Mouse (Mus musculus) heart, adult 2 months (tissue): ENCODE results near the gene Trp53tg5. TPM values are rescaled to one million over a fixed set of nuclear protein-coding genes. Genes with fewer than 3 reads are reported as not detected.

ENCODE experiments used
- DNase-seq, 2 experiments: peaks; one replicate each; pipeline ENCODE4 v3.0.0; 2021
- H3K27ac ChIP-seq: fragments of 200-600 bp; 2 replicates; pipeline ENCODE4 v1.8.1; 2022
- H3K27me3 ChIP-seq: fragments of 200-500 bp; 2 replicates; pipeline ENCODE4 v1.6.1; 2012; ENCODE audit warnings: mild to moderate bottlenecking, low read length, inconsistent platforms, mixed read lengths; ENCODE audit not compliant: control insufficient read depth, insufficient read depth
- H3K36me3 ChIP-seq: fragments of 200-500 bp; 2 replicates; pipeline ENCODE4 v1.6.1; 2012; ENCODE audit warnings: low read length, inconsistent platforms; ENCODE audit not compliant: control insufficient read depth, insufficient read depth
- H3K4me1 ChIP-seq: fragments of 200-500 bp; 2 replicates; pipeline ENCODE4 v1.6.1; 2011; ENCODE audit warnings: low read length; ENCODE audit not compliant: control insufficient read depth, insufficient read depth
- H3K4me3 ChIP-seq: fragments of 200-600 bp; 2 replicates; pipeline ENCODE4 v1.8.1; 2022
- H3K79me2 ChIP-seq: fragments of 200-500 bp; replicated peaks from 2 replicates; pipeline ENCODE4 v1.6.1; 2012; ENCODE audit warnings: mild to moderate bottlenecking, inconsistent platforms, low read length, moderate library complexity, mixed read lengths; ENCODE audit not compliant: control insufficient read depth, insufficient read depth
- H3K9ac ChIP-seq: fragments of 200-500 bp; 2 replicates; pipeline ENCODE4 v1.6.1; 2012; ENCODE audit warnings: low read depth, mild to moderate bottlenecking, control low read depth, inconsistent platforms, low read length, mixed read lengths
- CTCF ChIP-seq: fragments of 200-600 bp; IDR thresholded peaks from 2 replicates; pipeline ENCODE4 v1.8.1; 2022; ENCODE audit warnings: antibody characterized with exemption, mild to moderate bottlenecking, moderate library complexity
- EP300 ChIP-seq: fragments of 200-500 bp; IDR thresholded peaks from 2 replicates; pipeline ENCODE4 v1.6.1; 2011; ENCODE audit warnings: low read depth, low read length, control low read depth; ENCODE audit not compliant: insufficient read depth
- POLR2A ChIP-seq: fragments of 200-500 bp; IDR thresholded peaks from 2 replicates; pipeline ENCODE4 v1.6.1; 2011; ENCODE audit warnings: mild to moderate bottlenecking, low read depth, low read length, control low read depth; ENCODE audit not compliant: insufficient read depth
- WGBS: fragments of 180-500 bp; shearing (Covaris S2); methylation state at CpG from one replicate; pipeline ENCODE4 v1.1.7; 2018; 5-methylcytosine and 5-hydroxymethylcytosine counted together
- intact Hi-C: fragments of 180-260 bp; cut with DNase I; formaldehyde crosslinking; loops from one replicate; pipeline ENCODE4 v1.15.1; 2025
- polyA plus RNA-seq: library from polyadenylated mRNA; depleted of rRNA; stranded (reverse); fragments of >200 nt; gene quantifications from 2 replicates; pipeline ENCODE4 v1.2.3, GENCODE M21; 2012
- total RNA-seq, 2 experiments: library from RNA; stranded (reverse); gene quantifications; 2 replicates each; pipeline ENCODE4 v1.2.3; 2021

Gene Trp53tg5
- total and polyA plus RNA-seq, 3 experiments, result not detected

GRCm38 (mm10) chr2:164443460-164444000 lies 30.0 kb downstream of the Trp53tg5 start, which contains the start of gene Sdc4:
Gene Sdc4 (minus strand): TSS chr2:164443887.
- H3K27ac ChIP-seq, result peak within 1 kb of the TSS; percentile 78
- no peaks in the 10 kb centered on the region for H3K36me3 ChIP-seq
- H3K79me2 ChIP-seq, result no peaks in the 10 kb centered on the region
- no peak for TF ChIP-seq POLR2A
- no peak for TF ChIP-seq EP300
- TF ChIP-seq CTCF, result no peak
- H3K4me1 ChIP-seq, result peaks cover 1% of the 10 kb centered on the region; the same call in 1 of the 2 replicates
- no peak for DNase-seq
- H3K9ac ChIP-seq, result peak within 1 kb of the TSS; percentile 82
- intact Hi-C loops, result no loop called here
- peak within 1 kb of the TSS; percentile 58 for H3K4me3 ChIP-seq
- H3K27me3 ChIP-seq, result no peaks in the 10 kb centered on the region
- 19% methylated on average over 18 of the region's 18 CpGs for WGBS

- 1% methylated on average over 26 of the region's 26 CpGs for WGBS
- Histone ChIP-seq H3K79me2 (no peaks in the 10 kb centered on the region), H3K27ac (peak overlapping the region; percentile 78), H3K4me3 (peak overlapping the region; percentile 58), H3K4me1 (peaks cover 3% of the 10 kb centered on the region; the same call in 1 of the 2 replicates), H3K36me3 (no peaks in the 10 kb centered on the region), H3K9ac (peak overlapping the region; percentile 82), H3K27me3 (no peaks in the 10 kb centered on the region)
- intact Hi-C loops, result no loop called here
- TF ChIP-seq EP300 (no peak), CTCF (peak; percentile 52), POLR2A (peak; percentile 88)
- peak; percentile 90 to 91 for DNase-seq
Measured at GRCm38 (mm10) chr2:164443051-164443437, 30.5 kb downstream of the Trp53tg5 start.

- H3K79me2 ChIP-seq, result no peaks in the 10 kb centered on the region
- peak overlapping the region; percentile 58 for H3K4me3 ChIP-seq
- peak overlapping the region; percentile 78 for H3K27ac ChIP-seq
- WGBS, result 8% methylated on average over 29 of the region's 29 CpGs
- H3K9ac ChIP-seq, result peak overlapping the region; percentile 82
- no peak for TF ChIP-seq EP300
- no peak for TF ChIP-seq POLR2A
- TF ChIP-seq CTCF, result no peak
- intact Hi-C loops, result no loop called here
- peak; percentile 62 to 71 for DNase-seq
- no peaks in the 10 kb centered on the region for H3K27me3 ChIP-seq
- H3K4me1 ChIP-seq, result peaks cover 3% of the 10 kb centered on the region; the same call in 1 of the 2 replicates
- H3K36me3 ChIP-seq, result no peaks in the 10 kb centered on the region
Measured at GRCm38 (mm10) chr2:164442315-164443050, 31.0 kb downstream of the Trp53tg5 start.

- Histone ChIP-seq H3K4me1 (peaks cover 4% of the 10 kb centered on the region; the same call in 1 of the 2 replicates), H3K27me3 (no peaks in the 10 kb centered on the region), H3K27ac (peak overlapping the region; percentile 78; the same call in 1 of the 2 replicates), H3K9ac (no peak overlapping the region; the same call in 1 of the 2 replicates), H3K36me3 (no peaks in the 10 kb centered on the region), H3K4me3 (peak overlapping the region; percentile 58), H3K79me2 (no peaks in the 10 kb centered on the region)
- no peak for TF ChIP-seq POLR2A
- no peak for TF ChIP-seq EP300
- no peak for TF ChIP-seq CTCF
- intact Hi-C loops, result no loop called here
- DNase-seq, result no peak
- WGBS, result 67% methylated on average over 7 of the region's 7 CpGs
Measured at GRCm38 (mm10) chr2:164441731-164442130, 31.8 kb downstream of the Trp53tg5 start.

GRCm38 (mm10) chr2:164441155-164441554 lies 32.4 kb downstream of the Trp53tg5 start:
- H3K9ac ChIP-seq, result no peak overlapping the region
- no peaks in the 10 kb centered on the region for H3K27me3 ChIP-seq
- no peaks in the 10 kb centered on the region for H3K79me2 ChIP-seq
- TF ChIP-seq CTCF (no peak), EP300 (no peak), POLR2A (no peak)
- no peak overlapping the region for H3K4me3 ChIP-seq
- peak in 1 of 2 experiments; percentile 57 for DNase-seq
- H3K36me3 ChIP-seq, result no peaks in the 10 kb centered on the region
- H3K4me1 ChIP-seq, result peaks cover 4% of the 10 kb centered on the region; the same call in 1 of the 2 replicates
- 65% methylated on average over 8 of the region's 8 CpGs for WGBS
- H3K27ac ChIP-seq, result no peak overlapping the region
- intact Hi-C loops, result no loop called here

GRCm38 (mm10) chr2:164440314-164440713 lies 33.2 kb downstream of the Trp53tg5 start:
- intact Hi-C loops, result no loop called here
- no peaks in the 10 kb centered on the region for H3K27me3 ChIP-seq
- H3K36me3 ChIP-seq, result no peaks in the 10 kb centered on the region
- no peaks in the 10 kb centered on the region for H3K79me2 ChIP-seq
- TF ChIP-seq CTCF (no peak), EP300 (no peak), POLR2A (no peak)
- no peak for DNase-seq
- H3K4me3 ChIP-seq, result no peak overlapping the region
- H3K27ac ChIP-seq, result no peak overlapping the region
- no peak overlapping the region for H3K9ac ChIP-seq
- peaks cover 7% of the 10 kb centered on the region for H3K4me1 ChIP-seq
- 75% methylated on average over 5 of the region's 5 CpGs for WGBS
